Mouse (Mus musculus): ENCODE data around the gene Ppm1j.
"Not testable (repeated sequence)": the region's sequence is repeated elsewhere in the genome, so short reads cannot be mapped to it uniquely, and the experiment has no call there.

Gene Ppm1j

DNA sequence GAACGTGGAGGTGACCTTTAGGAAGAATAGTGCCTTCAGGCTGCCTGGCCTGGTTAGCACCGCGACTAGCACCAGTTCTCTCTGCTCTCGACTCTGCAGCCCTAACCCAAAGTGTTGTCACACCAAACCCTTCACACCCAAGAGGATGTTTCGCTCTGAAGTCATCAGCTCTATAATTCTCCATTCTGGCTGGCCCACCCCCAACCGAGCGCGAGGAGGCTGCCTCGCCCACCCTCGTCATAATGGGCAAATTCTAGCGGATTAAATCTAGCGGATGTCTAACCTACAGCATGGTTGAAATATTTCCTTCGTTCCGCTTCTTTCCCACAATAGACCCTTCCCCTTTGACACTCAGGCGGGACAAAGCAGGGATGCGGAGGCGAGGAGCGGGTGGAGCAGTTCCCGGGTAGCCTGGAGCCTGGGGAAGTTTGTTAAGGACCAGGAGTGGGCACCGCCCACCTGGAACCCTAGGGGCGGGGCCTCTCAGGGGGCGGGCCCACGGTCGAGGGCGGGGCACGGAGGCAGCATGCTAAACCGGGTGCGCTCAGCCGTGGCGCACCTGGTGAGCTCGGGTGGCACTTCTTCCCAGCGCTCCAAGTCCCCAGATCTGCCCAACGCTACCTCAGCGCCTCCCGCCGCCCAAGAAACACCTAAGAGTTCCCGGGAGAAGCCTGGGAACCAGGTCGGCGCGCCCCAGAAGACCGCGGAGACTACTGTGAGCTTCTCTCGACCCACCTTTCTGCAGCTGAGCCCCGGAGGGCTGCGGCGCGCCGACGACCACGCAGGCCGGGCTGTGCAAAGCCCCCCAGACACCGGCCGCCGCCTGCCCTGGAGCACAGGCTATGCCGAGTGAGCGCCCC is at the start of gene Ppm1j:
Gene Ppm1j (plus strand): TSS at position 496 of the 860 bp plus-strand sequence.
- no peak for DNase-seq (ENCODE audit: low spot score)

DNA sequence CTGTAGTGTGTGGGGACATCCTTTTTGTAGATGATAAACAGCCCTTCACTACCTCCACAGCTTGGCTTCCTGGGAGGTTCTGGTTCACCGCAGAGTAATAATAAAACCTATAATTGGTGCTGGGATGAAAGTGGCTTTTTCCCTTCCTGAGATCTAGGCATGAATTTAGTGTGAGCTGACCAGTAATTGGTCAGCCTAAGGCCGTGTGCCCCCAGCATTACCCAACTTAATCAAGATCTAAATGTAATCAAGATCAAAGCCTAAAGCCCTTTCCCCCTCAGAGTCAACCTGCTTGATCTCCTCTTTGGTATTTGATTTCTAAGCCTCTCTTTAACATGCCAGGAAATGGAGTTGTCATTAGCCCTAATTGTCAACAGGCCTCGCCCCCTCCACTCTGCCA is 47.9 kb upstream of the Ppm1j start:
- DNase-seq (ENCODE audit: low spot score): no peak

DNA sequence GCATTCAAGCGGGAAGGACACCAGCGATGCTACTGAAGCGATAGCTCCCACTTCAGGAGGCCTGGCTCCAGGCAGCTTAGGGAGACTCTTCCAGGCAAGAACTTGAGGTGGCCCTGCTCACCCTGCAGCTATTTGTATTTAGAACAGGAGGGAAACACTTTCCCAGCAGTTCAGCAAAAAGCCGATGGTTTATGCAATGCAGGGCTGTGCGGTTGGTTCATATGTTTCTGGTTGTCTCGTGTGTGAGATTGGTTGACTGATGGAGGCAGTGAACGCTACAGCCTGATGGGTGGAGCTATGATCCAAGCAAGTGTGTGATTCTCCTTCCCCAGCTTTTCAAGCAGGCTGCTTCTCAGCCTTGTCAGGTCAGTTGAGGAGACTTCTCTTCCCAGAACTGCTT is 46.2 kb upstream of the Ppm1j start:
- DNase-seq (ENCODE audit: low spot score): no peak

DNA sequence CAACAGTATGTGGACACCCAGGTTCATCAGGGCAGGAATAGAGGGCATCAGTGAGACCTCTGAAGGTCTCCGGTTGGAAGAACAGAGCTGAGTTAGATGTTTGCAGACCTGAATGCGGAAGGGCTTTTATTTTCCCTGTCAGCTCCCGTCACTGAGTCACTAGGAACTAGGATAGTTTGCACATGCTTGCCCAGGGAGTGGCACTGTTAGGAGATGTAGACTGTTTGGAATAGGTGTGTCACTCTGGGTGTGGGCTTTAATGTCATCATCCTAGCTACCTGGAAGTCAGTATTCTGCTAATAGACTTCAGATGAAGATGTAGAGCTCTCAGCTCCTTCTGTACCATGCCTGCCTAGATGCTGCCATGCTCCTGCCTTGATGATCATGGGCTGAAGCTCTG is 38.9 kb upstream of the Ppm1j start:
- no peak for DNase-seq (ENCODE audit: low spot score)

DNA sequence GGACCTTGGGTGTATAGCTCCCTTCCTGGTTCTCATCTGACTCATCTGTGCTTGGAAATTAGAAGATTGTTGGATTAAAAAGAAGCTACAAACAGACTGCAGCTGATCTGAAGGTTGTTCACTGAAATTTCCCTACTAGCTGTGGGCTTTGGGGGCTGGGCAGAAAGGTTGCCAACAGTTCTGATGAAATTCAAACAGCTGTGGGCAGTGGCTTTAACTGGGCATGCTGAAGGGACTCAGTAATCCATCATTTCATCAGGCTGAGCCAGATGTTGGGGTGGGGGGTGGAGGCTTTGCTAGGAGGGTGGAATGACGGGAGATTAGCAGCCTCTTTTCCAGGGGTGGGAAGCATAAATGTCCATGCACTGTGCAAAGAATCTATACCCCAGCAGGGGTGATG is 37.7 kb upstream of the Ppm1j start:
- no peak for DNase-seq (ENCODE audit: low spot score)

DNA sequence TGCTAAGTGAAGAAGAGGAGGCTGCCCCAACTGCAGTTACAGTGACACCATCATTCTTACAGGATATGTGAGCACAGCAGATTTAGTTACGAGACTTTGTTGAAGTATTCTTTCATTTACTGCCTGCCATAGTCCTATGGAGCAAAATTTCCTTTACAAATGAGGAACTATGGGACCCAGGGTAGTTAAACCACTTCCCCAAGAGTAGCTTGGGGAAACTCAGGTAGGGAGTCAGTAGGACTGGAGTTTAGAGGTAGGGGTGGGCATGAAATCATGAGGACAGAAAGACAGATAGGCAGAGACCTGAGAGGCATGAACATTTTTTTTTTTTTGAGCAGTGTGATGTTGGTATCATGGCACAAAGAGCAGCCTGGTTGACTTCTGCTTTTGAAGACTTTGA is 37.0 kb upstream of the Ppm1j start:
- DNase-seq (ENCODE audit: low spot score): no peak

DNA sequence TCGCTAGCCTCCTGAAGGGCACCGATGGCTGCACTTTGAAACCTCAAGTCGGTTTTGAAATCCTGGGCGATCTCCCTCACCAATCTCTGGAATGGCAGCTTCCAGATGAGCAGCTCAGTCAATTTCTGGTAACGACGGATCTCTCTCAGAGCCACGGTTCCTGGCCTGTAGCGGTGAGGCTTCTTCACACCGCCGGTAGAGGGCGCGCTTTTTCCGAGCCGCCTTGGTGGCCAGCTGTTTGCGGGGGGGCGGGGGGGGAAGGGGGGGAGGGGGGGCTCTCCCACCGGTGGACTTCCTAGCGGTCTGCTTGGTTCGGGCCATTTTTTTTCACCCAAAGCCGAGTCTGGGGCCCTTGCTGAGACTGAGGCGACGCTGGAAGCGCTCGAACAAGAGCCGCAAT is 28.0 kb upstream of the Ppm1j start:
- not testable (repeated sequence) for DNase-seq (ENCODE audit: low spot score)

DNA sequence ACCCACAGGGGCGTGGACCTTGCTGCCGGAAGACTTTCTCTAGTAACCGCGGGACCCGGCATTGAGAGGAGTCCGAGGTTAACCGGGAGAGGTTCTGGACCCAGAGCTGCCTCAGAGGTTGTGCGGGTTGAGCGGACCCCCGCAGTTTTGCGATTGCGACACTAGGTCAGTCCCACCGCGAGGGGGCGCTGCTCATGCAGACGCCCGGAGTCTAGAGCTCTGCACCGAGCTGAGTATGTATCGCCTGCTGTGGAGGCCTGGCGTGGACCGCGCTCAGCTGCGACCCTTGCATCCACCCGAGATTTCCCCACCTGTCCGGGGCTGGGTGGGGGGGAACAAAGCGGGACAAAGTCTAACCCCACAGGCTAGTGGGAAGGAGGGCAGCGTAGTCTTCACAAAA is 22.4 kb upstream of the Ppm1j start:
- DNase-seq (ENCODE audit: low spot score): peak; percentile 42

DNA sequence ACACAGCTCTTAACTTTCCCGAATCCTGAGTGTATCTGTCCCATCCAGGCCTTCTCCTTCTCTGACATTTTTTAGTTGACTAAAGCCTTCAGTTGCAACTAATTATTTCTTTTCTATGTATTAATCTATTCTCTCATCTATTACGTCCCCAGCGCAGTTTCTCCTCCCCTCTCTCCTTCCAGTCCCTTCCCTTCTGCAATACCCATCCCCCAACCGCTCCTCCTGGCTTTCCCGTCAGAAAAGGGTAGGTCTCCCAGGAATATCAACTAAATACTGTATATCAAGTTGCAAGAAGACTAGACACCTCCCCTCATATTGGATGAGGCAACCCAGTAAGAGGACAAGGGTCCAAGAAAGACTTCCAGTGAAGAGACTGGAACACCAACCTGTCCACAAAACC is 22.0 kb upstream of the Ppm1j start:
- no peak for DNase-seq (ENCODE audit: low spot score)

DNA sequence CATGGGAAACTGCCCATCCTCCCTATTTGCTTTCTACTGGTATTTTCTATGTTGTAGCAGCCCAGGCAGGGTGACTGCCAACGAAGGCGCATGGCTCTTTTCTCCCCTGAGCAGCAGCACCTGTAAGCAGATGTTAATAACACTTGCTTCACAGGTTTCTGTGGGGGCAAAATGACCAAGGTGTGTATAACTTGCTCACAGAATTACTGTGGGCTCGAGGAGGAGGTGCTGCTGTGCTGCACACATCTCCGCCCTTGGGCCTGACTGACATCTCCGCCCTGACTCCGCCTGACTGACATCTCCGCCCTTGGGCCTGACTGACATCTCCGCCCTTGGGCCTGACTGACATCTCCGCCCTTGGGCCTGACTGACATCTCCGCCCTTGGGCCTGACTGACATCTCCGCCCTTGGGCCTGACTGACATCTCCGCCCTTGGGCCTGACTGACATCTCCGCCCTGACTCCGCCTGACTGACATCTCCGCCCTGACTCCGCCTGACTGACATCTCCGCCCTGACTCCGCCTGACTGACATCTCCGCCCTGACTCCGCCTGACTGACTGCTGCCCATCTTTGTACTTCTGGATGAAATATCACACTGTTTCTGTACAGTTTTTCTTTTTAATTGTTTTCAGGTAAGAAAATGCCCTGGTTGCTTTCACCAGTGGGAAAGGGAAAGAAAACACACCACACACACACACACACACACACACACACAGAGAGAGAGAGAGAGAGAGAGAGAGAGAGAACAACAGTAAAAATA is 18.6 kb upstream of the Ppm1j start:
- not testable (repeated sequence) for DNase-seq (ENCODE audit: low spot score)

DNA sequence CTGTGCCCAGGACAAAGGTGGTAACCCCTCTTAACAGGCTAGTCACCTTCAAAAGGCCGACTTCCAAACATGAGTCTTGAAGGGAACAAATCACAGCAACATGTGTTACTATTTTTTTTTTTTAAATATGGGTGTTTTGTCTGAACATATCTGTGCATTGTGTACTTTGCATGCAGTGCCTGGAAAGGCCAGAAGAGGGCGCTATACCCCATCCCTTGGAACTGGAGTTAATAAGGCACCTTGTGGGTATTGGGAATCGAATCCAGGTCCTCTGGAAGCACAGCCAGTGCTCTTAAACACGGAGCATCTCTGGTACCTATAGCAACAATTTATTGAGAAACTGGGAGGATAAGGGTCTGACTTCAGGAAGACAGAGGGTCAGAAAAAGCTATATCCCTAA is 15.8 kb upstream of the Ppm1j start:
- DNase-seq (ENCODE audit: low spot score): no peak

DNA sequence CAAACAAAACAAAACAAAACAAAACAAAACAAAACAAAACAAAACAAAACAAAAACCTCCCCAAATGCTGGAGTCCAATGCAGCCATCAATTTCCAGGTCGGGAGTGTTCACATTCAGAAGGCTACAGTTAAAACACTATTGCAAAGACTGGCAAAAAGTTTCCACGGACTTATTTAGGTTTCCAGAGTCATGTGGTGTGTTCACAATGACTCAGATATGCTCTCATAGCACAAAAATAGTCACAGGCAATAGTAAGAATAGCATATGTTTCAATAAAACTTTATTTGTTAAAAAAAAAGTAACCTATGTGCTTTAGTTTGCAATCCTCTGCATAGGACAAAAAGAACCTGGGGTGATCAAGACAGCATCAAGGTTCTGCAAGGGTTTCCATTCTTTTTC is 13.7 kb upstream of the Ppm1j start:
- no peak for DNase-seq (ENCODE audit: low spot score)

DNA sequence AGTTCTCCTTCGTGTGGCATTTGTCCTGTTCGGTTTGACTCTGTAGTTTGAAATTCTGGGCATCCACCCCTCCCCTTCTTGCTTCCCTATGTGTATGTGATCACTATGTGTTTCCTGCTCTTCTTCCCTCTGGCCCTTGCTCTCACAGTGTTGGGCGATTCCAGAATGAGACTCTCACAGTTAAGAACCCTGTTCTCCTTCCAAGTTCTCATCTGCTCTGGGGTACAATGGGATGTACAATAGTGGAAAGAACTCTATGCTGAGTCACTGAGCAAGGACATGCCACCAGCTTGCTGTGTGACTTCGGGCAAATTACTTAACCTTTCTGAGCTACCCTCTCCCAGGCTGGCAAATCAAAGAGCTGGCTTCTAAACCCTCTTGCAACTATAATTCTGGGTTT is 13.1 kb upstream of the Ppm1j start:
- no peak for DNase-seq (ENCODE audit: low spot score)

DNA sequence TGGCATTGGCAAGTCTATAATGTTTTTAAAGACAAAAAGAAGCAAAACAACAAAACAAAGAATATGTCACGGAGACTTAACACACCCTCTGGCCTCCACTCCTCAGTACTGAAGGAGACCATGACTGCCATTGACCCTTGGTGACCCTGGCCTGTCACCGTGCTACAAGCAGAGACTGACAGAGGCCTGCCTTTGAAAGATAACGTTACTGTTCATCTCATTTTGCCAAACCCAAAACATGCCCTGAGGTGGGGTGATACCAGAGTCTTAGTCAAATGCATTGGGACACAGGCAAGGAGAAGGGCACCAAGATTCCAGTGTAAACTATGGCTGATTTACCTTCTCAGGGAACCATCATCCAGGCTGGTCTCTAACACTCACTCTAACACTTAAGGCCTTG is 11.7 kb upstream of the Ppm1j start:
- DNase-seq (ENCODE audit: low spot score): no peak

DNA sequence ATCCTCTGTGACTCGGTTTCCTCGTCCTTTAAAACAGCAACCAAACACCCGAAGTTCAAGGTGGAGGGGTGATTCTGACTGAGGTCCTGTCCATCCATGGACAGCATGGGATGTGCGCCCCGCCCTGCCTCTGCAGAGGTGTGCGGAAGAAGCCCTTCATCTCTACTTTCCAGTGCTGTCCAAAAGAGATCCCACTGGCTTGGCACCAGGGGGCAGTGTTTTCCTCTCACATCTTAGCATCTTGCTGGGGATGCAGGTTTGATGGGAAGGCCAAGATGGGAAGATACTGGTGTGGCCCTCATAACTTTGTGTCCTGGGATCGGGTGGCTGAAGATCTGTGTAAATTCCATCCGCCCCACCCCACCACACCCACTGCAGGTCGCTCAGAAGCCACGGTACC is 10.8 kb upstream of the Ppm1j start:
- DNase-seq (ENCODE audit: low spot score): no peak

DNA sequence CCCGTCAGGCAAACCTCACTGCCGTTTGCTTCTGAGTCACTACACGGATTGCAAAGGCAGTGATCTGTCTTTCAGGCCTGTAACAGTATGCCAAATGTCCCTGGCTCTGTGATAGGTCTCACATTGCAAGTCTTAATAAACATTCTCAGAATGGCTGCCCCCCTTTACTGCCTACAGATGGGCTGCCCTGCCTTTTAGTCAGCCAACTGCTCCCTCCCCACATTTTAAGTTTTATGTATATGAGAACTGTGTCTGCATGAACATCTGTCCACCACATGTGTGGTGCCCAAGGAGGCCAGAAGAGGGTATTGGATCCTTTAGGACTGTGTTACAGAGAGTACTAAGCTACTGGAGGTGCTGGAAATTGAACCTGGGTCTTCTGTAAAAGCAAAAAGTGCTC is 9.9 kb upstream of the Ppm1j start:
- no peak for DNase-seq (ENCODE audit: low spot score)

DNA sequence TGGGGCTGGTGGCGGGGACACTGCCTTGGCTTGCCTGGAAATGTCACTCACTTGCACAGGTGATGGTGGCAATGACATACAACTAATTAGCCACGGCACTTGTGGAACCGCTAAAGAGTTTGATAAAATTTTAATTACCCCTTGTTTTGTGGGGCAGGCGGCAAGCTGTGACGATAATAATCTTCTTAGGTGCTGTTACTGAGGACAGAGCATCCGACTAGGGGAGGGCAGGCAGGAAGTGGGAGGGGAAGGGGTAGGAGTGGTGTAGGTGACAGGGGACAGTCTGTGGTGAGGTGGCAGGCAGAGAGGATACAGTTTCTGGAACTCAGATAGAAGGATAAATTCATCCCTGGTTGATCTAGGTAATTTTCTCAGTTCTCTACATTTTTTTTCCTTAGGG is 9.4 kb upstream of the Ppm1j start:
- DNase-seq (ENCODE audit: low spot score): no peak

DNA sequence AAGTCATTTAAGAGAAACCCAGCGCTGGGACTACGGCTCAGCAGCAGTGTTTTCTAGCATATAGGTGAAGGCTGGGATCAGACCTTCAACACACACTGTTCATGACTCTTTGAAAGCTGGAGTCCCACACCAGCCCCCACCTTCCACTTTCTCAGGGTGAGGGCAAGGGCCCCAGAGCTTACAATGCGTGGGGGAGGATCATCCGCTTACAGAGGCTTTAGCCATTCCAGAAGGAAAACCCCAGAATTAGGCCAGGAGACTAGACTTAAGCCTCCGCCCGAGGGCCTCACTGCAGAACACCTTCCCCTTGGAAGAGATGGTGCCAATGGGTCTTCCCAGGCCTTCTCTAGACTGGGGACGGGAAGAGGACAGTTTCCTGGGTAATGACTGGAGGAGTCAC is 7.6 kb upstream of the Ppm1j start:
- DNase-seq (ENCODE audit: low spot score): no peak

DNA sequence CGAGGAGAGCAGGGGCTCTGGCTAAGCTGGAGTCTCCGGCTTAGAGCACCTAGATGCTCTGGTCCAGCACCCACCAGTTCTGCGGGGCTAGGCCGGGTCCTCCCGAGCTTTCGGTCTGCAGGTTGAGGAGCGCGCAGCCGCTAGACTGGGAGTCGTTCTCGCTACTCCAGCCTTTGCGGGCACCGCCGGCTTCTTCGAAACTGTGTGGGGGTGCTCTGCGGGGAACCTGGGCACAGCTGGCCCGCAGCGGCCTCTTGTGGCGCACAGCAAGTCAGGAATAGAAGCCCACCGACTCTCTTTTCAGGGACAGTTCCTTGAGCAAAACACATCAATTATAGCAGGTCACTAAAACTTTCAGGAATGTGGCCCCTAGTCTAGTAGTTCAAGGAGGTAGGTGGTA is 3.5 kb upstream of the Ppm1j start:
- no peak for DNase-seq (ENCODE audit: low spot score)

DNA sequence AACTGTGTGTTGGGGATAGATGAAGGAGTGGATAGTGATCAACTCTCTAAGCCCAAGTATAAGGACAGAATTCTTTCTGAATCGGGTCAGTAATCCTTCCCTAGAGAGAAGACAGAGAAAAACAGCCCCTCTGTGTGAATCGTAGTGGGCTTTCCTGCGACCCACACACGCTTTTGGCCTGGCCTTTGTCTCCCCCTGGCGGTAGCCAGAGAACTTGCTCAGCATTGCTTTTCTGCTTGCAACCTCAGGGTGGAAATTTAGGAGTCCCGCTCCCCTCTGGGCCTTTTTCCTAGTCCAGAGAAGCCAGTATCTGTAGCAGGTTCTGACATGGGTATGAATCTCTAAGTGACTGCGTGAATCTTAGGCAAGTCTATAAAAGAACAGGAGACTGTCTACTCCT is 907 bp upstream of the Ppm1j start:
- no peak for DNase-seq (ENCODE audit: low spot score)

DNA sequence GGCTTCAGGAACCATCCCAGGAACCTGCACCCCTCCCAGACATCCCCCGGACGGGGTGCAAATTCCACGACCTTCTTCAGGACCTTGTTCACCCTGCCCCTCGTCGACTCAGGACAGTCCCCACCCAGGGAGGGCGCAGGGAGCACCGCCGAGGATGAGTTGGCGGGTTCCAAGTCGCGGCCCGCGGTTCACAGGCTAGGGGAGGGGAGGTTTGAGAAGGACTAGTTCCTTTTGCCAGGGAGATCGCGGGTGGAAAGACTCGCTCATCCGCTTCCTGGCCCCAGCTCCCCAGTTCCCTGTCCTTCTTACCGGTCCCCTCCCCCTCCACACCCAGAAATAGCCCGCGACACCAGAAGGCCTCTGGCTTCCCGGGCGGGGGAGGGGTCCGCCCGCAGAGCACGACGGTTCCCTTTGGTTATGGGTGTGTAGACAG is 631 bp downstream of the Ppm1j start, which contains the start of gene Fam19a3:
Gene Fam19a3 (minus strand): TSS at position 370 of the 433 bp plus-strand sequence.
- no peak for DNase-seq (ENCODE audit: low spot score)

DNA sequence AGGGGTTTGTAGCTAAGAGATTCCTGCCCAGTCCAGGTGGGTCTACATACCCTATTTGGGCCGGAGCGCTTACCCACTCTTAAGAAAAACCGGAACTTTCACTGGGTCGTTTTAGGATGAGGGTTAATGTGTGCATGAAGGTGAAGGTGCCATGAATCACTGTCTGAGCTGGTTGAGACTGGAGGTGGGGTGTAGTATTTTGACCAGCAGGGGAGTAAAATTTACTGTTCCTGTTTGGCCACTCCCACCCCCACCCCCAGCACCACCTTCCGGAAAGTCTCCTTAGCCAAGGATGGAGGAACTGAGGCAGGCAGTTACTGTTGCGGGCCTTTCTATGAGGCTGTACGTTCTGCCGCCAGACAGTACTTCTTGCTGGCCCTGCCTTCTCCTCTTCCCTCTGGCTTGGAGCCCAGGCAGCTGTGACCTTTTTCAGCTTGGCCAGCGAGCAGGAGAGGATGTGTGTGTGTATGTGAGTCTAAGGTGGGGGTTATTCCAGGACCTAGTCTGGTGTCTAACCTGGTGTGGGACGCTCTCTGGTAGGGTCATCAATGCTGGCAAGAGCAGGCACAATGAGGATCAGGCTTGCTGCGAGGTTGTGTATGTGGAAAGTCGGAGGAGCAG is 1.3 kb downstream of the Ppm1j start:
- no peak for DNase-seq (ENCODE audit: low spot score)

DNA sequence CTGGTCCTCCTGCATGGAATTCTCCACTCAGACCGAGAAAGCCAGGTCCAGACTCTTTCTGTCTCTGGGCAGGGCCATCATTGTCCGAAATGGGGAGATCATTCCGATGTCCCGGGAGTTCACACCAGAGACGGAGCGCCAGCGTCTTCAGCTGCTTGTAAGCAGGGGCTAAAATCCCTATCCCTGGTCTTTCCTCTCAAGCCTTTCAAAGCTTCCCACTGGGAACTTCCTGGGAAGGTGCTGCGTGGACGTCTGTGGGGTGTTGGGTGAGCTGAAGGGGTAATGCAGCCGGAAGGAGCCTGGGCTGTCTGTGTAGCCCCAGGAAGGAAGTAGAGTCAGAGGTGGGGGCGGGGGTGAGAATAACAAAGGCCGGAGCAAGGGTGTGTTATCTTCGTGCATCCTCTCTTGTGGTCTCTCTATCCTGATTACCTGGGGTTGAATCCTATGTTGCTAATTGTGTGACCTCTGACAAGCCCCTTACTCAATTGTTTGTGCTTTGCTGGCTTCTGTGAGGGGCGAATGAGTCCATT is 3.2 kb downstream of the Ppm1j start:
- no peak for DNase-seq (ENCODE audit: low spot score)

Data from ovary, postnatal 10 days (tissue).